Mouse (Mus musculus) embryonic facial prominence, embryonic 14.5 days (tissue): Measurements from ENCODE around the gene Trmu. TPM values are rescaled to one million over a fixed set of nuclear protein-coding genes. Genes with fewer than 3 reads are reported as not detected.

Experiments
- ATAC-seq: fragments of 200-750 bp; cut with Nextera tagmentation; 2 replicates; pipeline ENCODE4 v1.8.0; 2017; ENCODE audit warnings: low read depth, moderate number of reproducible peaks, moderate TSS enrichment
- DNase-seq: peaks from one replicate; pipeline ENCODE4 v3.0.0-alpha.2; 2015; ENCODE audit warnings: low spot score
- H3K27ac ChIP-seq: fragments of 300-500 bp; sonication (generic); replicated peaks from 2 replicates; pipeline ENCODE4 v1.5.1; 2014; ENCODE audit warnings: low read depth, mild to moderate bottlenecking, low read length, moderate library complexity
- H3K27me3 ChIP-seq: fragments of 300-500 bp; sonication (generic); replicated peaks from 2 replicates; pipeline ENCODE4 v1.6.1; 2014; ENCODE audit warnings: low read length; ENCODE audit not compliant: control insufficient read depth, insufficient read depth
- H3K36me3 ChIP-seq: fragments of 300-500 bp; sonication (generic); 2 replicates; pipeline ENCODE4 v1.6.1; 2014; ENCODE audit warnings: low read length, mixed read lengths; ENCODE audit not compliant: control insufficient read depth, insufficient read depth
- H3K4me1 ChIP-seq: fragments of 300-500 bp; sonication (generic); 2 replicates; pipeline ENCODE4 v1.6.1; 2014; ENCODE audit warnings: antibody characterized with exemption, low read length; ENCODE audit not compliant: control insufficient read depth, insufficient read depth
- H3K4me2 ChIP-seq: fragments of 300-500 bp; sonication (generic); 2 replicates; pipeline ENCODE4 v1.6.1; 2014; ENCODE audit warnings: low read depth, mild to moderate bottlenecking, low read length, moderate library complexity, mixed read lengths
- H3K4me3 ChIP-seq: fragments of 300-500 bp; sonication (generic); 2 replicates; pipeline ENCODE4 v1.5.1; 2014; ENCODE audit warnings: low read depth, mild to moderate bottlenecking, low read length
- H3K9ac ChIP-seq: fragments of 300-500 bp; sonication (generic); 2 replicates; pipeline ENCODE4 v1.6.1; 2014; ENCODE audit warnings: low read depth, mild to moderate bottlenecking, low read length, moderate library complexity, mixed read lengths
- H3K9me3 ChIP-seq: fragments of 300-500 bp; sonication (generic); 2 replicates; pipeline ENCODE4 v1.6.1; 2016; ENCODE audit warnings: low read length; ENCODE audit not compliant: control insufficient read depth
- WGBS: fragments of 180-500 bp; shearing (Covaris S2); extraction: QIAGEN DNeasy Blood & Tissue Kit; methylation state at CpG from one replicate; pipeline ENCODE4 v1.1.7; 2014; 5-methylcytosine and 5-hydroxymethylcytosine counted together
- polyA plus RNA-seq: library from polyadenylated mRNA; unstranded; fragments of >200 nt; fragmentation: Nextera tagmentation; extraction: Ambion mirVana; gene quantifications from 2 replicates; pipeline ENCODE4 v1.2.1, GENCODE M21; 2014

The Trmu gene
- polyA plus RNA-seq, 1 experiment from 2014 or later = 32.7 TPM

GRCm38 (mm10) chr15:85919892-85920248 lies 40.8 kb downstream of the Trmu start:
- Histone ChIP-seq H3K9me3 (no peaks in the 10 kb centered on the region), H3K27ac (no peak overlapping the region), H3K9ac (no peak overlapping the region), H3K36me3 (no peaks in the 10 kb centered on the region), H3K4me2 (no peak overlapping the region), H3K4me1 (no peaks in the 10 kb centered on the region), H3K4me3 (no peak overlapping the region), H3K27me3 (no peaks in the 10 kb centered on the region)
- 79% methylated on average over 8 of the region's 8 CpGs for WGBS
- no peak for ATAC-seq
- no peak for DNase-seq

GRCm38 (mm10) chr15:85921855-85922254 lies 42.7 kb downstream of the Trmu start:
- DNase-seq (no peak), ATAC-seq (no peak)
- no peak overlapping the region for H3K4me3 ChIP-seq
- 91% methylated on average over 10 of the region's 11 CpGs for WGBS
- no peak overlapping the region for H3K27ac ChIP-seq
- H3K36me3 ChIP-seq = no peaks in the 10 kb centered on the region
- no peak overlapping the region for H3K4me2 ChIP-seq
- H3K9me3 ChIP-seq = no peaks in the 10 kb centered on the region
- H3K9ac ChIP-seq = no peak overlapping the region
- no peaks in the 10 kb centered on the region for H3K27me3 ChIP-seq
- no peaks in the 10 kb centered on the region for H3K4me1 ChIP-seq

GRCm38 (mm10) chr15:85928161-85928560 lies 49.0 kb downstream of the Trmu start:
- Histone ChIP-seq H3K9ac (no peak overlapping the region), H3K9me3 (no peaks in the 10 kb centered on the region), H3K4me1 (no peaks in the 10 kb centered on the region), H3K4me2 (no peak overlapping the region), H3K27me3 (no peaks in the 10 kb centered on the region), H3K36me3 (no peaks in the 10 kb centered on the region), H3K4me3 (no peak overlapping the region), H3K27ac (no peak overlapping the region)
- no peak for DNase-seq
- no peak for ATAC-seq
- WGBS = 83% methylated on average over 12 of the region's 12 CpGs

DNA sequence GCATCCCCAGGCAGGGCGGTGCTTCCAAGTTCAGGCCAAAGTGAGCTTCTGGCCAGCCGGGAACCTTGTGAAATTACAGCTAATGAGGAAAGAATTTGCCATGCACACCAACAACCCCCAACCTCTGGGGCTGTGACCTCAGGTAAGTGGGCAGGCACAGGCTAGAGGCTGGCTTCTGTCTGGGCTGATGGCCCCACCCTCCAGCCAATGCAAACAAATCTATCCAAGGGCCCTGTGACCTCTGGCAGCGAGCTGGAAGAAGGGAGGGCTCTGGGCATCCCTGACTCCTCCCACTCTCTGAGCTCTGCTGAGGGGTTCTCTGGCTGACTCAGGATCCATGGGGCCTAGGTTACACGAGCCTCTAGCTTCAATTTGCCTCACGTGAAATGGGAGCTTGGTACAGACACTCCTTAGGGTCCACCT lies 56.5 kb downstream of the Trmu start:
- no peak overlapping the region for H3K4me2 ChIP-seq
- no peaks in the 10 kb centered on the region for H3K27me3 ChIP-seq
- no peak overlapping the region for H3K27ac ChIP-seq
- no peaks in the 10 kb centered on the region for H3K36me3 ChIP-seq
- no peak overlapping the region for H3K9ac ChIP-seq
- ATAC-seq = peak; percentile 30; the same call in 1 of the 2 replicates
- no peaks in the 10 kb centered on the region for H3K9me3 ChIP-seq
- 25% methylated on average over 5 of the region's 5 CpGs for WGBS
- H3K4me3 ChIP-seq = no peak overlapping the region
- no peaks in the 10 kb centered on the region for H3K4me1 ChIP-seq
- peak; percentile 48 for DNase-seq

Other genes with a start within 250 kb of the Trmu start
- gene Ppara, start 144.3 kb upstream of the Trmu start, polyA plus RNA-seq = 3.5 and 6.0 TPM in 2 replicates
- 30.6 and 33.4 TPM in 2 replicates for gene Cdpf1, start 67.6 kb upstream of the Trmu start, polyA plus RNA-seq
- 0.26 and 0.31 TPM in 2 replicates for gene Pkdrej, start 57.6 kb upstream of the Trmu start, polyA plus RNA-seq
- gene Ttc38, start 47.0 kb upstream of the Trmu start, polyA plus RNA-seq = 5.0 and 6.1 TPM in 2 replicates
- gene Gtse1, start 19.6 kb upstream of the Trmu start, polyA plus RNA-seq = 18.9 and 19.6 TPM in 2 replicates
- gene Celsr1, start 154.5 kb downstream of the Trmu start, polyA plus RNA-seq = 5.5 TPM in 2 replicates
- gene Gramd4, start 178.4 kb downstream of the Trmu start, polyA plus RNA-seq = 7.6 and 10.8 TPM in 2 replicates